ENCODE assay signal across 8 mouse cellular contexts in the genomic region with DNA sequence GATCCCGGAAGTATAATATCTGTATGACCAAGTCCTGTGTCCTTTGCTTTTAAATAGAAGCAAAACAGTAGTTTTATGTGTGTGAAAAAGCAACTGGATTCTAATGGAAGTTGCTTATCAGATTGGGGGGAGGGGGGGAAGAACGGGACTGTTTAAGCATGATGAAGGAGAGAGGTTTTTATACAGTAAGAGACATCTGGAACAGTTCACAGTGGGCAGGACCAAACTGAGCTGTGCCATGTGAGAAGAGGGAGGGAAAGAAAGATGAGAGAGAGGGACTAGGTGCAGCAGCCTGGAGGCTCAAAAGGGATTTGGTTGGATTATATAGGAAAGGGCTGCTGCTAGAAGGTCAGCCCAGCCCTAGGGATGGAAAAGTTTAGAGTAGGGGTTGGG. TPM values are rescaled to one million over a fixed set of nuclear protein-coding genes. Genes with fewer than 3 reads are reported as not detected.
DNase-seq lines count a peak whose midpoint lies in the region; ATAC-seq and TF ChIP-seq lines count a peak whose summit lies in the region.

No protein-coding gene starts in this region.

- peak overlapping the region; percentile 59 for H3K9ac ChIP-seq in CH12.LX (ENCODE audit: insufficient read depth, low read depth)
- no peak overlapping the region; the same call in 1 of the 2 replicates for H3K9ac ChIP-seq in limb, embryonic 11.5 days (ENCODE audit: low read length)
- peak overlapping the region; percentile 80 for H3K9ac ChIP-seq in neural tube, embryonic 13.5 days

- no peak for TF ChIP-seq POLR2A in CH12.LX (IDR thresholded peaks at IDR 0.05; ENCODE audit: low read depth, low read length)
- no peak for TF ChIP-seq POLR2A in embryonic fibroblast, embryonic 13.5 days (IDR thresholded peaks at IDR 0.05; ENCODE audit: low read depth, low read length)

- ATAC-seq in limb, embryonic 11.5 days (ENCODE audit: insufficient number of reproducible peaks, low FRiP score, low TSS enrichment, low read depth) = peak; percentile 76
- peak; percentile 88 for ATAC-seq in neural tube, embryonic 13.5 days (ENCODE audit: low read depth)

- TF ChIP-seq RAD21 in CH12.LX (IDR thresholded peaks at IDR 0.05; ENCODE audit: low read depth, low read length) = no peak

- DNase-seq in gastrocnemius, adult 2 months = no peak
- DNase-seq in gastrocnemius, postnatal 36 days = no peak
- no peak for DNase-seq in CH12.LX (ENCODE audit: extremely low read depth)
- peak; percentile 26 for DNase-seq in limb, embryonic 11.5 days (ENCODE audit: low spot score)
- no peak for DNase-seq in gastrocnemius, postnatal 25 days
- no peak for DNase-seq in right cerebral cortex, postnatal 10 days (ENCODE audit: low spot score in 2 of 2)

- intact Hi-C loops in gastrocnemius, adult 2 months (cut with DNase I) = loop anchor here (5.0 kb wide), 1 partner anchor 34 kb away; the partner anchor contains the start of gene Erlec1
- intact Hi-C loops in gastrocnemius, postnatal 36 days (cut with DNase I) = no loop called here

- dilution Hi-C loops in CH12.LX (cut with MboI; ENCODE audit: extremely low pct_ligation_motif_present, extremely low pct_unique_long_range_greater_than_20kb, low sequenced_read_pairs) = no loop called here

- peak overlapping the region; percentile 98 for H3K4me2 ChIP-seq in CH12.LX (ENCODE audit: insufficient read depth, low read depth, poor library complexity, severe bottlenecking)
- H3K4me2 ChIP-seq in limb, embryonic 11.5 days (ENCODE audit: low read depth, severe bottlenecking) = peak overlapping the region; percentile 70
- H3K4me2 ChIP-seq in neural tube, embryonic 13.5 days = peak overlapping the region; percentile 74

- no peaks in the 10 kb centered on the region for H3K9me3 ChIP-seq in CH12.LX (replicated peaks; ENCODE audit: low read length)
- no peaks in the 10 kb centered on the region for H3K9me3 ChIP-seq in limb, embryonic 11.5 days (ENCODE audit: control insufficient read depth, low read length)
- no peaks in the 10 kb centered on the region for H3K9me3 ChIP-seq in neural tube, embryonic 13.5 days

- no peaks in the 10 kb centered on the region for H3K27me3 ChIP-seq in CH12.LX (replicated peaks)
- H3K27me3 ChIP-seq in limb, embryonic 11.5 days (ENCODE audit: control insufficient read depth, insufficient read depth, low read length) = no peaks in the 10 kb centered on the region
- H3K27me3 ChIP-seq in neural tube, embryonic 13.5 days = no peaks in the 10 kb centered on the region

- in situ Hi-C loops in CH12.LX (cut with MboI; ENCODE audit: low pct_ligation_motif_present, low pct_unique_long_range_greater_than_20kb, low sequenced_read_pairs) = no loop called here

- no peak for TF ChIP-seq EP300 in CH12.LX (IDR thresholded peaks at IDR 0.05; ENCODE audit: low read length)

- H3K4me1 ChIP-seq in CH12.LX (ENCODE audit: control insufficient read depth in 1 of 2, insufficient read depth in 2 of 2) = peaks cover 0 to 23% of the 10 kb centered on the region in 2 experiments; a peak in 2 of 4 replicates
- H3K4me1 ChIP-seq in embryonic fibroblast, embryonic 13.5 days (ENCODE audit: control insufficient read depth, insufficient read depth, low read length) = no peaks in the 10 kb centered on the region
- H3K4me1 ChIP-seq in limb, embryonic 11.5 days (ENCODE audit: control insufficient read depth, insufficient read depth, low read length) = no peaks in the 10 kb centered on the region
- H3K4me1 ChIP-seq in neural tube, embryonic 13.5 days (replicated peaks) = peaks cover 14% of the 10 kb centered on the region

- H3K79me2 ChIP-seq in CH12.LX (replicated peaks; ENCODE audit: control insufficient read depth, extremely low read depth, insufficient read depth, poor library complexity, severe bottlenecking) = peaks cover 9% of the 10 kb centered on the region

- WGBS in limb, embryonic 11.5 days = 6% methylated on average over 2 of the region's 2 CpGs
- 10% methylated on average over 2 of the region's 2 CpGs for WGBS in neural tube, embryonic 13.5 days

- H3K27ac ChIP-seq in gastrocnemius, adult 2 months = peak overlapping the region; percentile 94
- H3K27ac ChIP-seq in CH12.LX (ENCODE audit: insufficient read depth, low read depth) = no peak overlapping the region
- H3K27ac ChIP-seq in embryonic fibroblast, embryonic 13.5 days (ENCODE audit: insufficient read depth, low read length) = peak overlapping the region; percentile 46
- H3K27ac ChIP-seq in limb, embryonic 11.5 days (replicated peaks; ENCODE audit: low read depth, low read length) = no peak overlapping the region
- H3K27ac ChIP-seq in neural tube, embryonic 13.5 days (replicated peaks) = peak overlapping the region; percentile 62

- no peak for TF ChIP-seq CTCF in gastrocnemius, adult 2 months (IDR thresholded peaks at IDR 0.05)
- no peak for TF ChIP-seq CTCF in CH12.LX (conservative IDR thresholded peaks at IDR 0.05 in 1 of 2, IDR thresholded peaks at IDR 0.05 in 1 of 2; ENCODE audit: low read depth in 2 of 2, low read length in 2 of 2)
- no peak for TF ChIP-seq CTCF in embryonic fibroblast, embryonic 13.5 days (IDR thresholded peaks at IDR 0.05; ENCODE audit: borderline replicate concordance, insufficient read depth, low read length)

- H3K36me3 ChIP-seq in CH12.LX (replicated peaks in 1 of 2; ENCODE audit: control insufficient read depth in 1 of 2, insufficient read depth in 1 of 2, low read length in 1 of 2) = peaks cover 0 to 11% of the 10 kb centered on the region in 2 experiments
- H3K36me3 ChIP-seq in limb, embryonic 11.5 days (ENCODE audit: control insufficient read depth, insufficient read depth, low read length) = no peaks in the 10 kb centered on the region
- H3K36me3 ChIP-seq in neural tube, embryonic 13.5 days = no peaks in the 10 kb centered on the region

- peak overlapping the region; percentile 81 for H3K4me3 ChIP-seq in gastrocnemius, adult 2 months
- peak overlapping the region; percentile 50 to 88 (median 72) for H3K4me3 ChIP-seq in CH12.LX (replicated peaks in 1 of 3; ENCODE audit: low read depth in 2 of 3, low read length in 2 of 3, poor library complexity in 1 of 3)
- H3K4me3 ChIP-seq in embryonic fibroblast, embryonic 13.5 days (ENCODE audit: insufficient read depth, low read length) = peak overlapping the region; percentile 33
- H3K4me3 ChIP-seq in limb, embryonic 11.5 days (ENCODE audit: low read depth, low read length) = peak overlapping the region; percentile 53
- peak overlapping the region; percentile 61 for H3K4me3 ChIP-seq in neural tube, embryonic 13.5 days

TF ChIP-seq in CH12.LX, 34 proteins besides CTCF, POLR2A, EP300 and RAD21:
- TF ChIP-seq ZKSCAN1 (IDR thresholded peaks at IDR 0.05; ENCODE audit: borderline replicate concordance, low read depth, low read length) = no peak
- no peak for TF ChIP-seq PAX5 (IDR thresholded peaks at IDR 0.05; ENCODE audit: low read length)
- TF ChIP-seq TCF12 (IDR thresholded peaks at IDR 0.05; ENCODE audit: low read depth, low read length) = no peak
- no peak for TF ChIP-seq E2F4 (IDR thresholded peaks at IDR 0.05; ENCODE audit: insufficient replicate concordance, low read depth, low read length)
- no peak for TF ChIP-seq IRF4 (IDR thresholded peaks at IDR 0.05; ENCODE audit: low read depth, low read length)
- no peak for TF ChIP-seq KAT2A (IDR thresholded peaks at IDR 0.05; ENCODE audit: insufficient replicate concordance, low read length)
- TF ChIP-seq ZC3H11A (IDR thresholded peaks at IDR 0.05; ENCODE audit: low read depth, low read length) = no peak
- no peak for TF ChIP-seq SIN3A (IDR thresholded peaks at IDR 0.05; ENCODE audit: low read length)
- no peak for TF ChIP-seq CHD1 (IDR thresholded peaks at IDR 0.05; ENCODE audit: low read depth, low read length)
- TF ChIP-seq MEF2A (IDR thresholded peaks at IDR 0.05; ENCODE audit: borderline replicate concordance, low read depth, low read length) = no peak
- no peak for TF ChIP-seq JUN (IDR thresholded peaks at IDR 0.05; ENCODE audit: insufficient read depth, low read depth, low read length)
- TF ChIP-seq CHD2 (IDR thresholded peaks at IDR 0.05; ENCODE audit: low read length) = no peak
- TF ChIP-seq UBTF (IDR thresholded peaks at IDR 0.05; ENCODE audit: low read depth, low read length) = no peak
- no peak for TF ChIP-seq ELF1 (IDR thresholded peaks at IDR 0.05; ENCODE audit: low read depth, low read length)
- TF ChIP-seq ZMIZ1 (IDR thresholded peaks at IDR 0.05; ENCODE audit: low read depth, low read length) = no peak
TF ChIP-seq in CH12.LX: peak in this region for 0.

RNA-seq across cellular contexts. Expression of gene Chac2, which starts 0.5 kb away (rescaled TPM):
- total RNA-seq in gastrocnemius, adult 2 months (2021) = 10 to 100 TPM; 17.7 to 23.0 TPM
- total RNA-seq in gastrocnemius, postnatal 36 days (2021) = 10 to 100 TPM; 14.4 to 16.1 TPM
- total RNA-seq in CH12.LX (2012; rRNA removed) (8.7 and 11.0 TPM in 2 replicates), CH12.LX (2014; rRNA removed) (25.0 and 26.9 TPM in 2 replicates)
- 9.2 and 9.6 TPM in 2 replicates for polyA plus RNA-seq in CH12.LX (2012; ENCODE audit: insufficient read length, low read depth)
- 12.3 and 14.7 TPM in 2 replicates for polyA plus RNA-seq in embryonic fibroblast, embryonic 13.5 days (2011; ENCODE audit: insufficient read length, low read depth, missing spikeins)
- 9.1 and 10.8 TPM in 2 replicates for polyA plus RNA-seq in limb, embryonic 11.5 days (2014; fragmentation: Nextera tagmentation; extraction: Ambion mirVana)
- 25.7 and 31.0 TPM in 2 replicates for polyA plus RNA-seq in neural tube, embryonic 13.5 days (2015; fragmentation: Nextera tagmentation; extraction: Ambion mirVana)
- total RNA-seq in gastrocnemius, postnatal 25 days (2021) = 10 to 100 TPM; 14.5 to 16.0 TPM

RNA-seq across cellular contexts. Expression of gene Erlec1, which starts 32.5 kb away (rescaled TPM):
- total RNA-seq in gastrocnemius, adult 2 months (2021) = 10 to 100 TPM; 25.7 to 35.3 TPM
- 10 to 100 TPM; 26.9 to 28.5 TPM for total RNA-seq in gastrocnemius, postnatal 36 days (2021)
- 11.7 and 16.7 TPM in 2 replicates for total RNA-seq in CH12.LX (2012; rRNA removed)
- 24.5 and 27.9 TPM in 2 replicates for total RNA-seq in CH12.LX (2014; rRNA removed)
- polyA plus RNA-seq in CH12.LX (2012; ENCODE audit: insufficient read length, low read depth) = 49.6 and 52.3 TPM in 2 replicates
- polyA plus RNA-seq in embryonic fibroblast, embryonic 13.5 days (2011; ENCODE audit: insufficient read length, low read depth, missing spikeins) = 103 and 108 TPM in 2 replicates
- 9.6 and 10.6 TPM in 2 replicates for polyA plus RNA-seq in limb, embryonic 11.5 days (2014; fragmentation: Nextera tagmentation; extraction: Ambion mirVana)
- polyA plus RNA-seq in neural tube, embryonic 13.5 days (2015; fragmentation: Nextera tagmentation; extraction: Ambion mirVana) = 12.0 and 12.6 TPM in 2 replicates
- 10 to 100 TPM; 25.4 to 31.6 TPM for total RNA-seq in gastrocnemius, postnatal 25 days (2021)

Comparison
In these comparisons a context has a peak if more than half of its experiments do, and no peak if none do; other contexts are left out.
1. H3K27ac ChIP-seq: peak in gastrocnemius, adult 2 months (single experiment), embryonic fibroblast, embryonic 13.5 days (single experiment) and neural tube, embryonic 13.5 days (single experiment); none in CH12.LX (single experiment) and limb, embryonic 11.5 days (single experiment).
2. Peak in every context shown above with its lines, with median percentiles within 50 percentile points of each other: H3K4me3 ChIP-seq and H3K4me2 ChIP-seq.